33 mouse cellular contexts compared by ENCODE assay signal in genomic region chr4:98688520-98688919, GRCm38 (mm10). TPM values are rescaled to one million over a fixed set of nuclear protein-coding genes. Genes with fewer than 3 reads are reported as not detected.
DNase-seq lines count a peak whose midpoint lies in the region; ATAC-seq lines count a peak whose summit lies in the region.
"Had no signal": no experiment of that assay in that cellular context is flagged by ENCODE, and none has a peak within 500 bp of the region (broad histone marks: within the 10 kb centered on the region; RNA-seq: fewer than 3 reads in every experiment).

No protein-coding gene starts in this region.

- H3K36me3 ChIP-seq in megakaryocyte, embryonic 14.5 days (replicated peaks; ENCODE audit: low read length): no peaks in the 10 kb centered on the region
- H3K36me3 ChIP-seq in hindbrain, embryonic 15.5 days: no peaks in the 10 kb centered on the region
- H3K36me3 ChIP-seq in midbrain, embryonic 14.5 days (ENCODE audit: control insufficient read depth, insufficient read depth, low read length): no peaks in the 10 kb centered on the region
- no peaks in the 10 kb centered on the region for H3K36me3 ChIP-seq in neural tube, embryonic 15.5 days
- H3K36me3 ChIP-seq: G1E; intestine, embryonic 15.5 days had no signal

- DNase-seq in midbrain, embryonic 14.5 days: no peak
- no peak for DNase-seq in liver
- DNase-seq: adrenal gland, adult 2 months; B cell, adult 2 months; cerebellum, adult 18-20 months; cerebellum, postnatal 14 days; heart, postnatal 4 days; kidney, adult 8-10 months; kidney, postnatal 14 days; lung, postnatal 4 days; right cerebral cortex, adult 18-20 months; right cerebral cortex, postnatal 4 days; thymus, postnatal 25 days had no signal

- peaks cover 22% of the 10 kb centered on the region for H3K9me3 ChIP-seq in megakaryocyte, embryonic 14.5 days
- H3K9me3 ChIP-seq in hindbrain, embryonic 15.5 days: no peaks in the 10 kb centered on the region
- H3K9me3 ChIP-seq in midbrain, embryonic 14.5 days (ENCODE audit: control insufficient read depth, low read length): peaks cover 3% of the 10 kb centered on the region; the same call in 1 of the 2 replicates
- no peaks in the 10 kb centered on the region for H3K9me3 ChIP-seq in neural tube, embryonic 15.5 days (replicated peaks)
- H3K9me3 ChIP-seq: heart, embryonic 15.5 days; intestine, embryonic 15.5 days; limb, embryonic 10.5 days; stomach, embryonic 15.5 days had no signal

- 44% methylated on average over 9 of the region's 9 CpGs for WGBS in hindbrain, embryonic 15.5 days
- 53% methylated on average over 9 of the region's 9 CpGs for WGBS in midbrain, embryonic 14.5 days
- WGBS in neural tube, embryonic 15.5 days: 32% methylated on average over 9 of the region's 9 CpGs

- peak overlapping the region; percentile 23 for H3K27ac ChIP-seq in hindbrain, embryonic 15.5 days (replicated peaks)
- H3K27ac ChIP-seq in midbrain, embryonic 14.5 days (replicated peaks; ENCODE audit: low read depth, low read length): peak overlapping the region; percentile 60
- no peak overlapping the region for H3K27ac ChIP-seq in neural tube, embryonic 15.5 days (replicated peaks)
- H3K27ac ChIP-seq: embryonic facial prominence, embryonic 13.5 days; heart, embryonic 15.5 days; intestine, embryonic 15.5 days; limb, embryonic 10.5 days; stomach, embryonic 15.5 days had no signal

- peak overlapping the region; percentile 26 for H3K4me2 ChIP-seq in hindbrain, embryonic 15.5 days
- H3K4me2 ChIP-seq in midbrain, embryonic 14.5 days (ENCODE audit: low read length): peak overlapping the region; percentile 30; the same call in 1 of the 2 replicates
- peak overlapping the region; percentile 27 for H3K4me2 ChIP-seq in neural tube, embryonic 15.5 days
- H3K4me2 ChIP-seq: embryonic facial prominence, embryonic 13.5 days; heart, embryonic 15.5 days; intestine, embryonic 15.5 days; stomach, embryonic 15.5 days had no signal

- peak overlapping the region; percentile 33 for H3K4me3 ChIP-seq in megakaryocyte, embryonic 14.5 days (replicated peaks)
- no peak overlapping the region for H3K4me3 ChIP-seq in hindbrain, embryonic 15.5 days
- H3K4me3 ChIP-seq in midbrain, embryonic 14.5 days (replicated peaks; ENCODE audit: low read depth, low read length): no peak overlapping the region
- H3K4me3 ChIP-seq in neural tube, embryonic 15.5 days (replicated peaks): no peak overlapping the region
- H3K4me3 ChIP-seq: embryonic facial prominence, embryonic 13.5 days; heart, embryonic 15.5 days; intestine, embryonic 15.5 days; limb, embryonic 10.5 days; stomach, embryonic 15.5 days had no signal

- no peaks in the 10 kb centered on the region for H3K4me1 ChIP-seq in megakaryocyte, embryonic 14.5 days
- H3K4me1 ChIP-seq in hindbrain, embryonic 15.5 days (replicated peaks): peaks cover 10% of the 10 kb centered on the region; the same call in 1 of the 2 replicates
- peaks cover 9% of the 10 kb centered on the region; the same call in 1 of the 2 replicates for H3K4me1 ChIP-seq in midbrain, embryonic 14.5 days (ENCODE audit: control insufficient read depth, insufficient read depth, low read length)
- H3K4me1 ChIP-seq in neural tube, embryonic 15.5 days: peaks cover 19% of the 10 kb centered on the region
- H3K4me1 ChIP-seq: embryonic facial prominence, embryonic 13.5 days; limb, embryonic 10.5 days; stomach, embryonic 15.5 days had no signal

- no peaks in the 10 kb centered on the region for H3K27me3 ChIP-seq in megakaryocyte, embryonic 14.5 days (replicated peaks)
- H3K27me3 ChIP-seq in hindbrain, embryonic 15.5 days: no peaks in the 10 kb centered on the region
- no peaks in the 10 kb centered on the region for H3K27me3 ChIP-seq in midbrain, embryonic 14.5 days (ENCODE audit: control insufficient read depth, insufficient read depth, low read length)
- 0 out of 2 replicates have a peak, but pooled peaks cover 3% of the 10 kb centered on the region for H3K27me3 ChIP-seq in neural tube, embryonic 15.5 days (replicated peaks)
- H3K27me3 ChIP-seq: CH12.LX; embryonic facial prominence, embryonic 13.5 days; heart, embryonic 15.5 days; intestine, embryonic 15.5 days; Patski; stomach, embryonic 15.5 days had no signal

- no peak for ATAC-seq in megakaryocyte, adult 5-6 weeks (ENCODE audit: poor library complexity, severe bottlenecking)
- ATAC-seq in hindbrain, embryonic 15.5 days (ENCODE audit: low FRiP score, low read depth): no peak
- no peak for ATAC-seq in midbrain, embryonic 14.5 days (ENCODE audit: low FRiP score, low TSS enrichment)
- ATAC-seq in neural tube, embryonic 15.5 days (ENCODE audit: low FRiP score): no peak
- ATAC-seq in erythroid progenitor cell, adult 5-6 weeks (replicated peaks; ENCODE audit: low FRiP score, poor library complexity, severe bottlenecking): no peak
- ATAC-seq: intestine, embryonic 15.5 days; Patski had no signal

- H3K9ac ChIP-seq in hindbrain, embryonic 15.5 days: no peak overlapping the region
- no peak overlapping the region for H3K9ac ChIP-seq in midbrain, embryonic 14.5 days (replicated peaks; ENCODE audit: low read length)
- no peak overlapping the region for H3K9ac ChIP-seq in neural tube, embryonic 15.5 days (replicated peaks)
- H3K9ac ChIP-seq: embryonic facial prominence, embryonic 13.5 days; heart, embryonic 15.5 days; intestine, embryonic 15.5 days; stomach, embryonic 15.5 days had no signal

RNA-seq across cellular contexts. Expression of gene L1td1, which starts 38.0 kb away (rescaled TPM):
- 0.08 TPM in 1 of 2 replicates, not detected in the other for polyA plus RNA-seq in megakaryocyte, embryonic 14.5 days (2012; ENCODE audit: insufficient read depth, low replicate concordance)
- total RNA-seq in megakaryocyte, adult 5-6 weeks (2015): not detected in 2 replicates
- total RNA-seq in megakaryocyte, adult 5-6 weeks (2017): not detected in 2 replicates
- 0.08 TPM in 1 of 2 replicates, not detected in the other for polyA plus RNA-seq in hindbrain, embryonic 15.5 days (2015; fragmentation: Nextera tagmentation; extraction: Ambion mirVana)
- 0.07 TPM in 1 of 2 replicates, not detected in the other for polyA plus RNA-seq in midbrain, embryonic 14.5 days (2014; fragmentation: Nextera tagmentation; extraction: Ambion mirVana)
- polyA plus RNA-seq in neural tube, embryonic 15.5 days (2015; fragmentation: Nextera tagmentation; extraction: Ambion mirVana): 0.08 TPM in 1 of 2 replicates, not detected in the other
- total RNA-seq in erythroid progenitor cell, adult 5-6 weeks (2015; ENCODE audit: low replicate concordance): not detected in 2 replicates
- total RNA-seq in erythroid progenitor cell, adult 5-6 weeks (2017; ENCODE audit: low replicate concordance): not detected in 2 replicates
- total RNA-seq: adrenal gland, adult 2 months; adrenal gland, postnatal 4 days; CH12.LX; gastrocnemius, adult 8-10 months; heart, postnatal 4 days; layer of hippocampus, adult 18-20 months; layer of hippocampus, postnatal 25 days; liver, adult 2 months had no signal
- polyA plus RNA-seq: adrenal gland, adult 2 months; G1E; gonadal fat pad, adult 2 months; heart, embryonic 15.5 days; liver, adult 2 months; liver, embryonic 16.5 days; Patski had no signal
